Mouse (Mus musculus) adipocyte (in vitro differentiated cells): ENCODE measurements at regions not wholly inside any gene's neighbourhood (a gene's known extent, or its start where the extent isn't known, plus 50 kb on each side); places are given as distances from the start of the nearest gene placed in this dataset.

ENCODE experiments used
- DNase-seq: peaks from one replicate; pipeline ENCODE4 v3.0.0-alpha.2; 2016; ENCODE audit warnings: low spot score

- DNase-seq: no peak
These were observed 401.6 kb upstream of the Nmur2 start for GRCm38 (mm10) chr11:56442381-56442780.

- DNase-seq: no peak
These were observed 400.3 kb upstream of the Nmur2 start for GRCm38 (mm10) chr11:56441071-56441470.

GRCm38 (mm10) chr11:56431089-56431488 lies 390.3 kb upstream of the Nmur2 start:
- DNase-seq: no peak

GRCm38 (mm10) chr11:56384761-56385160 lies 344.0 kb upstream of the Nmur2 start:
- peak; percentile 12 for DNase-seq

GRCm38 (mm10) chr11:56377535-56377934 lies 336.7 kb upstream of the Nmur2 start:
- DNase-seq: no peak

GRCm38 (mm10) chr11:56374329-56374728 lies 333.5 kb upstream of the Nmur2 start:
- DNase-seq: peak; percentile 15

- DNase-seq: no peak
These were observed 332.8 kb upstream of the Nmur2 start for GRCm38 (mm10) chr11:56373624-56374023.

- DNase-seq: no peak
These were observed 316.9 kb upstream of the Nmur2 start for GRCm38 (mm10) chr11:56357690-56358089.

- no peak for DNase-seq
These were observed 311.1 kb upstream of the Nmur2 start for GRCm38 (mm10) chr11:56351798-56352366.

GRCm38 (mm10) chr11:56351231-56351630 lies 310.4 kb upstream of the Nmur2 start:
- DNase-seq: no peak

- DNase-seq: peak; percentile 5
These were observed 309.0 kb upstream of the Nmur2 start for GRCm38 (mm10) chr11:56349766-56350165.

- DNase-seq: no peak
These were observed 307.6 kb upstream of the Nmur2 start for GRCm38 (mm10) chr11:56348408-56348807.

GRCm38 (mm10) chr11:56343083-56343482 lies 302.3 kb upstream of the Nmur2 start:
- DNase-seq: no peak

- no peak for DNase-seq
These were observed 300.9 kb upstream of the Nmur2 start for GRCm38 (mm10) chr11:56341731-56342130.

- no peak for DNase-seq
These were observed 300.2 kb upstream of the Nmur2 start for GRCm38 (mm10) chr11:56341040-56341439.

GRCm38 (mm10) chr11:56338511-56338910 lies 297.7 kb upstream of the Nmur2 start:
- DNase-seq: no peak

- DNase-seq: no peak
These were observed 295.1 kb upstream of the Nmur2 start for GRCm38 (mm10) chr11:56335937-56336336.

- DNase-seq: no peak
These were observed 279.5 kb upstream of the Nmur2 start for GRCm38 (mm10) chr11:56320293-56320692.

- DNase-seq: no peak
These were observed 274.6 kb upstream of the Nmur2 start for GRCm38 (mm10) chr11:56315221-56315987.

- DNase-seq: no peak
These were observed 268.7 kb upstream of the Nmur2 start for GRCm38 (mm10) chr11:56309549-56309948.

- no peak for DNase-seq
These were observed 267.7 kb upstream of the Nmur2 start for GRCm38 (mm10) chr11:56308383-56309105.

GRCm38 (mm10) chr11:56307051-56307450 lies 266.2 kb upstream of the Nmur2 start:
- no peak for DNase-seq
